Mouse (Mus musculus): ENCODE data around the gene Fermt3.

The Fermt3 gene

GRCm38 (mm10) chr19:6990712-6991111, 28.6 kb downstream of the Fermt3 start:
- peak in 1 of 2 experiments; percentile 12 for DNase-seq

GRCm38 (mm10) chr19:6989251-6989650, 30.0 kb downstream of the Fermt3 start:
- DNase-seq, result no peak

DNA sequence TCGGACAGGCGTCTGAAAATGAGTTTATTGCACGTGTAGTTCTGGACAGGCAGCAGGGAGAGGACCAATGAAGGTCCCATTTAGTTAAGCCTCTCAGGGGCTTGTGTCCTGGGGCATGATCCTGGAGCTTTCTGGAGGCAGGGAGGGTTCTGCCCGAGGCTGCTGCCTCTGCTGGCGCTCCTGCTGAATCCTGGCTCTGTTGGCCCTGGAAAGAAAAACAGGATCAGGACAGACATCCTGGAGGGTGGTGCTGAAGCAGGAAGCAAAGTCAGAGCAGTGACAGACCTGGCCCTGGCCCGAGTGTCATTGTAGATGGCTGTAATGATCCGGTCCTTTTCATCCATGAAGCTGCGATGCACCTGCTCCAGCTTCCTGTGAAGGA, 31.4 kb downstream of the Fermt3 start:
- DNase-seq, result no peak

DNA sequence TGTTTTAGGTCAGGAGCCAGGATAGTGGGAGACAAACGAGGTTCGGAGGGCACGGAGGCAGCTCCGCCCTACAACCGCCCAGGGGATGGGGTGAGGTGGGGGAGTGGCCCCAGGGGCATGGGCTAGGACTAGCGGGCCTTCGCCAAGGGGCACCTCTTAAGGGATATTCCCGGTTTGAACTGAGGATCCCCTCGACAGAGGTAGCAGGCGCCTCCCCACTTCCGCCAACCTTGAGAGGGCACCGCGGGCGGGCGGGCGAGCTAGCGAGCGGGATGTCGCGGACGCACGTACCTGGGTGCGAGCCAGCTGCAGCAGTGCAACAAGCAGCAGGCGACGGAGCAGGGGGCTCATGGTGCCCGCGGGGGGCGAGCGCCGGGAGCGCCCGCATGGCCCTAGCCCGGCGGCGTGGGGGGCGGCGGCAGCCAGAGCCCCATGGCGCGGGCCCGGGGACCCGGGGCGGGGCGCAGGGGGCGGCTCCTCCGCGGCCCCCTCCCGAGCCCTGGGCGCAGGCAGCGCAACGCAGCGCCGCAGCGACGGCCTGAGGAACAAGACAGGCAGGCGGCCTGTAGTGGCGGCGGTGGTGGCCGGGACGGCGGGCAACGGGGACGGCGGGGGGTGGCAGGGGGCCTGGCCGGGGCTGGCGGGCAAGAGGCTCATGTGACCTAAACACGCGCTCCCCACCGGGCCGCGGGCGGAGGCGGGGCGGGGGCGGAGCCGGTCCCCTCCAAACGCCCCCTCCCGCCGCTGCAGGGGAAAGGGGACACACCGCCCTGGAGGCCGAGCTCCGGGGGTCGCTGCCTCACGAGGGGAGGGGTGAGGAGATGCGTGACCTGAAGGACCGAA, 32.0 kb downstream of the Fermt3 start, which contains the start of gene Vegfb:
Gene Vegfb, minus strand, starts transcription at position 591 of the 843 bp plus-strand sequence.
- DNase-seq, result peak; percentile 69 to 79

- DNase-seq, result no peak
These were observed 33.1 kb downstream of the Fermt3 start for GRCm38 (mm10) chr19:6985951-6986708.

- DNase-seq, result no peak
These were observed 34.0 kb downstream of the Fermt3 start for GRCm38 (mm10) chr19:6985300-6985699.

DNA sequence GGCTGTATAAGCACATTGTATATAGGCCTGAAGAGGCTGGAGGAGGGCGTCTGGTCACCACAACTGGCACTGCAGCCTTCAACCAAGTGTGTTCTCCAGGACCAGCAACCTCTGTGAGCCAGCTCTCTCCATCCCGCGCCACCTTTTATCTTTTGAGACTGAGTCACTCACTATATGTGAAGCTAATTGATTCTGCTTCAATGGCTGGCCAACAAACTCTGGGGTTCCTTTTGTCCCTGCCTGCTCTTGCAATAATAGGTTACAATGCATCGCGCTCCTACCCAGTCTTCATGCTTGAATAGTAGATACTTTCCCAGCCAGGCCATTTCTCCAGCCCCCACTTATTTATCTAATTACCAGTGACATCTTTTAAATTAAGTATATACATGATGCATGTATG, 35.6 kb downstream of the Fermt3 start:
- no peak for DNase-seq

DNA sequence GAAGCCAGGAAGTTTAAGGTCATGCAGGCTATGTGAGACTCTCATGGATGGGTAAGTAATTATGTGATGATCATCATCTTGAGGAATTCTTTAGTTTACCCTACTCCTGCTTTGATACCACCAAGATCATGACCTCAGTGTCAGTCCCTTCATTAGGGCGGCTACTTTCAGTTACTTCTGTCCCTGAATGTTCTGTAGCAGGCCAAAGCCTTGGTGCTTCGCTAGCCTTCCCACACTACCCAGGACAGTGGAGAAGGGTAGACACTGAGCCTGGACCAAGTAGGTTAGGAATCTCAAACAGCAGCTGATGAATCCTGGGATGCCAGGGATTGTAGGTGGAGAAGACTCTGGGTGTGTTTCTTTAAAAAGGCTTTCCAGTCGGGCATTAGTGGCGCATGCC, 37.8 kb downstream of the Fermt3 start:
- DNase-seq, result no peak

- DNase-seq, result peak; percentile 99
These were observed 38.7 kb downstream of the Fermt3 start, which contains the start of gene Fkbp2 for GRCm38 (mm10) chr19:6980381-6981093. Gene Fkbp2 (minus strand): TSS chr19:6980501.

DNA sequence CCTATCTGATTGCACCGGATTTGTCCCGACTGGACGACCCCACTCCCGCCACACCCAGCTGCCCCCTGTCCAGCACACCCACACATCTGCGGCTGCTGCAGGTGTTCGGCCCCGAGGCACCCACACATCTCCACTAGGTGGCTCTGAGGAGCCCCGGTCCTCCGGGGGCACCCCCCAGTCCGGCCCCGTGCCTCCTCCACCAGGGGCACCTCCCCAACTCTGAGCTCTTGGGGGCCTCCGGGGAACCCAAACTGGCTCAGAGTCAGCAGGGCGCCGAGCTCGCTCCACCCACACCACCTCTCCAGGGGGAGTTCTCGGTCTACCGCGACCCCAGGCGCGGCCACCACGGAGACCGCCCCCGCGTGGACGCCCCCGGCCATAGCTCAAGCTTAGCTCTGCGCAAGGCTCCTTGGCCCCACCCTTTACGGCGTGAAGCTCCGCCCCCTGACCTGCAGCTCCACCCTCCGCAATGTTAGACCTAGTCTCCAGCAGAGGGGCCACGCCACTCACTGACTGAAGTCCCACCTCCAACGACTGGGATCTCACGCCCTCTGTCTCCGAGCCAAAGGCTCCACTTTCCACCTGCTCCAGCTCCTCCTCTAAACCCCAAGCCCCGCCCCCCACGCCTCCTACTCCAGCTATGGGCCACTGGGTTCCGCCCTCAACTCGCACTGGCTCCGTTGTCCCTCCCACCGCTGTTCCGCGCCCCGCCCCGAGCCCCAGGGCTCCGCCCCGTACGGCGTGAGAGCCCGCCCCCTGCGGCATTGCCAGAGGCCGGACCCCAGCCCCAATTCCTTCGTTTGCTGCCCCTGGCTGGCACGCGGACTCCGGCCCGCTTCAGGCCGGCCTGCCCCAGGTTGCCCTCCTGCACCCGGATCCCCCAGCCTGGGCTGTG, 39.5 kb downstream of the Fermt3 start:
- peak; percentile 99 for DNase-seq

GRCm38 (mm10) chr19:6979001-6979479, 40.2 kb downstream of the Fermt3 start:
- peak in 1 of 2 experiments; percentile 58 for DNase-seq

DNA sequence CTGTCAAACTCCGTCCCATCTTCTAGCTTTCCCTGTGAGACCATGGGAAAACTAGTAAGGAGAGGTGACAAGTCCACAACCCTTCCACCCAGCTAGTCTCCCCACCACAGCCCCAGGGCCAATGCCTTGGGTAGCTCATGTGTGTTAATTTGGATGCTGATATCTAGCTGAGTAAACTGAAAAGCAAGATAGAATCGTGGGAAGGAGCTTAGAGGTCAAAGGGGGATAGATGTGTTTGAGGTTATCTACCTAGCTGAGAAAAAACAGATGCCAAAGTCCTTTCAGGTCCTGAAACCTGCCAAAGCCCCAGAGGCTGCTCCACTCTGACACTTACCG, 40.7 kb downstream of the Fermt3 start:
- DNase-seq, result no peak

DNA sequence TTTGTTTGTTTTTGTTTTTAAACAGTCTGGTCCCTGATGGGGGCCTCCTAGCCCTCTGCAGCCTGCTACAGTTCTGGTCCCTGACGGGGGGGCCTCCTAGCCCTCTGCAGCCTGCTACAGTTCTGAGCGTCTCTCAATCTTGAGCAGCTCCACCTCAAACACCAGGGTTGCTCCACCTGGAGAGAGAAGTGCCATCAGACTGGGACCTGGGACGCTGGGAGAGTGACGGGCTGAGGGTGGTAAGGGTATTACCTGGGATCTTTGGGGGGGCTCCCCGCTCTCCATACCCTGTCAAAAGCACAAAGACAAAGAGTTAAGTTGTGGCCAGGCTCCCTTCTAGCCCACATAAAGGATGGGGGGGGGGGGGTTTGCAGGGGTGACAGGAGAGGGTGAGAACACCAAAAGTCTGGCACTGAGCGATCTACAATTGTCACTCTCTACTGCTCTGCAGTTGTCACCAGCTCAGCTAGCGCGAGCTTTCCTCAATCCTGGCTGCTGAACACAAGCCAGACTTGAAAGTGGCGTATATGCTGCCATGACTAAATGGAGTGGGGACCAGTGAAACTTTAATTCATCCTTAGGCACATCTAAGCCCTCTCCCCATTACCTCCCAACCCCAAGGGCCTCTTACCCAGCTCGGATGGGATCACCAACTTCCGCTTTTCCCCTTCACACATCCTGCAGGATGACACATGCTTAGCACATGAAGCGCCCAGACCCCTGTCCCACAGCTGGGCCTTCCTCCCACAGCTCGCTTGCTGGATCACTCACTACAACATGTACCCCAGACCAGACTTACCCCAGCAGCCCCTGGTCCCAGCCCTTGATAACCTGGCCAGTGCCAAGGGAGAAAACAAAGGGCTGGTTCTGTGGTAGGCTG, 41.3 kb downstream of the Fermt3 start:
- no peak for DNase-seq

DNA sequence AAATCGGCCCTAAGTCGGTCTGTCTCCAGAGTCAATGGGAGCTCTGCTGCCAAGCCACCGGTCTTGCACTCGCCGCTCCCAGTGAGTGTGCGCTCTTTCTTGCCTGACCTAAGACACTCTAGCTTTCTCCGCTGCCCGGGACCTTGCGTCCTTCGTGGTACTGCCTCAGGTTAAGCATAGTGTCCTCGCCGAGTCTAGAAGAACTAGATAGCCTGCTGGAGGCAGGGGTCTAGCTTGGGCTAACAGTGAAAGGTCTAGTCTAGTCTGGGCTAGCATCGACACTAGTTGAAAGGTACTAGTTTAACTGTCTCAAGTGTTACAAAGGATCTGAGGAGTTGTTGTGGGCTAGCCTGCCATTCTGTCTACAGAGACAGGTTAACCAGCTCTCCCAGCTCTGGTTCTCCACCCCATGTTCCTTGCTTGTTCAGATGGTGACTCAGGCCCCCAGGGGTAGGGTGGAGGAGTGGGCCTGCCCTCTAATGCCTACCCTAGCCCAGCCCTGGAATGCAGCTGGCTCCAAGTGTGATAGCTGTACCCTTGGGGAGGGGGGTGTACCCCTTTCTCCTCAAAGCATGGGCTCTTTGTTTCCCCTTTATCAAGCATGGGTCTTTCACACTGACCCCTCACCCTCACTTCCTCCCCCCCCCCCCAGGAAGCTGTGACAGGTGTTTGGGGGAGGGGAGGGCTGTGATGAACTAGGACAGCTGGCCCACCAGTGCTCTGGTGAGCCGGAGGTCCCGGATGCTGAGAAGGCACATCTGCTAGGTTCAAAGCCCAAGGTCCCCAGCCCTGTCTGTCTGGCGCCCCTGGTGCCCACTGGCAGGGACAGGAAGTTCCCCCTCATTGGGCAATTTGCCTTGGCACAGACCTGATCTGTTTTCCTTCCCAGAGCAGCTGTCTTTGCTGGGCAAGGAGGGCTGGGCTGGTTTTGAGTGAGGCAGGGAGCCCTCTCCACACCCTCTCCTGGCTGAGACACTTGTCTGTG, 43.4 kb downstream of the Fermt3 start, which contains the start of gene Plcb3:
Gene Plcb3, minus strand, starts transcription at position 934 of the 985 bp plus-strand sequence.
- DNase-seq, result peak; percentile 42 to 50

DNA sequence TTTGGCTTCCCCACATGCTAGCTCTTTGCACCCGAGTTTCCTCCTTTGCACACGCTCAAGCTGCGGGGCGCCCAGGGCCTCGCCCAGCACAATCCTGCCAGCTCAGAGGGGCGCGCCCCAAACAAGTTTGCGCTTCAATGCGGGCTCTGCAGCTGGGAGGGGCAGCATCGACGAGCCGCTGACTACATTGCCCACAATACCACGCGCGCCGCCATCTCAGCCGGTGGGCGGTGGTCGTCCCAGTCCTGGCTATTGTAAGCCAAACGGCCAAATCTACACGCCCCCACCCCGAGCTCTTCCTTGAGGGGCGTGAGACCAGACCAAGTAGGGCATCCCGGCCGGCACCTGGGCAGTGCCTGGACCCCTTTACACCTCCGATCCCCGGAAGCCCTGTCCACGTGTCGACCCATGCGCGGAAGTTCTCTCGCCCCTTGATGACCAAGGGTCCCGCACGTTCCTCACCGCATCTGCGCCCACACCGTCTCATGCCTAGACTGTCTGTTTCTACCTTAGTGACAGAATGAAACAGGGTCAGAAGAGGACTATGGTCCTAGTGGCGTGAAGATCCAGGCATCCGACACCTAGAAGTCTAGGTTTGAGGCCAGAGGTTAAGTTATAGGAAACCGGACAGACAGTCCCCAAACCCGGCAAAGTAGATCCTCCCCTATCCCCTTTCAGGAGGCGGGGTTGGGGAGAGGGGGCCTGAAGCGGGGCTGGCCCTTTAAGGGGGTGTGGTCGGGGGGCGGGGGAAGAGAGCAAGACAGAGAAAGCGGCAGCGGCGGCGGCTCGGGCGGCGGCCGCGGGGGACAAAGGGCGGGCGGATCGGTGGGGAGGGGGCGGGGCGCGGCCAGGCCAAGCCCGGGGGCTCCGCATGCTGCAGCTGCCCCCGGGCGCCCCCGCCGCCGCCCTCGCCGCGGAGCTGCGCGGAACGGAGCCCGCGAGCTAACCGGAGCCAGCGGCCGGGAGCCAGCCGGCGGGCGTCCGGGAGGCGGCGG, 44.8 kb downstream of the Fermt3 start, which contains the start of gene Ppp1r14b:
Gene Ppp1r14b, plus strand, starts transcription at position 758 of the 995 bp plus-strand sequence.
- peak; percentile 58 to 61 for DNase-seq

- DNase-seq, result no peak
These were observed 45.6 kb downstream of the Fermt3 start for GRCm38 (mm10) chr19:6973581-6974190.

DNA sequence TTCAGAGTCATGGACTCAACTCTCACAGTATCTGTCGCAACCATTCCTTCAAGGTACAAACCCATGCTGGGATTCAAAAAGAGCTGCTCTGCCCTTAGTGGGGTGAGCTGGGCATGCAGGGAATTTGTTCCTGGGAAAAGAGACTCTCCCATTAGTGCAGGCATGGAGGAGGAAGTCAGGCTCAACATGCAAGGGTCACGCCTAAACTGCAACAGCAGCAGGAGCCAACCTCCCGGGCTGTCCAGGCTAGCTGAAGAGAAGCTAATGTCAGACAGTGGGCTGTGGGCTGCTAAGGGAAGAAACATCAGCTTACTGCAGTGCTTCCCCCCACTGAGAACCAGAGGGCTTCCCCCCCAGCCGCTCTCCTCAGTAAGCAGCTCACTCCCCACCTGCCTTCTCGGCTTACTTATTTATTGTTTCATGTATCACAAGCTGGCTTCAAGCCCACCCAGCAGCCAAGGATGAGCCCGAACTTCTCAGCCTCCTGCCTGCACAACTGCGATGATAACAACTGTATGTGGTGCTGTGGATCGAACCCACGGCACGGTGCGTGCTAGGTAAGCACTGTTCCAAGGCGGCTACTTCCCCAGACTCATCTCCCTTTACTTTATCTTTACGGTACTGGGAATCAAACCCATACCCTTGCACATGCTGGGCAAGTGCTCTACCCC, 46.9 kb downstream of the Fermt3 start:
- no peak for DNase-seq

Measured in cerebellum, adult 18-20 months (tissue).